Mouse (Mus musculus) intestine, embryonic 16.5 days (tissue): ENCODE data around the gene Bloc1s6. TPM values are rescaled to one million over a fixed set of nuclear protein-coding genes. Genes with fewer than 3 reads are reported as not detected.

Experiments used
- ATAC-seq: fragments of 200-750 bp; cut with Nextera tagmentation; 2 replicates; pipeline ENCODE4 v1.8.0; 2017; ENCODE audit warnings: moderate TSS enrichment, moderate library complexity
- H3K27ac ChIP-seq: fragments of 300-500 bp; sonication (generic); 2 replicates; pipeline ENCODE4 v1.5.1; 2014; ENCODE audit warnings: mild to moderate bottlenecking, low read length
- H3K27me3 ChIP-seq: fragments of 300-500 bp; sonication (generic); replicated peaks from 2 replicates; pipeline ENCODE4 v1.6.1; 2014; ENCODE audit warnings: low read length, control low read depth, mixed read lengths; ENCODE audit not compliant: control insufficient read depth, insufficient read depth
- H3K36me3 ChIP-seq: fragments of 300-500 bp; sonication (generic); 2 replicates; pipeline ENCODE4 v1.6.1; 2014; ENCODE audit warnings: low read length, control low read depth; ENCODE audit not compliant: control insufficient read depth, insufficient read depth
- H3K4me1 ChIP-seq: fragments of 300-500 bp; sonication (generic); 2 replicates; pipeline ENCODE4 v1.6.1; 2014; ENCODE audit warnings: low read length, control low read depth, mixed read lengths; ENCODE audit not compliant: control insufficient read depth, insufficient read depth
- H3K4me2 ChIP-seq: fragments of 300-500 bp; sonication (generic); 2 replicates; pipeline ENCODE4 v1.6.1; 2014; ENCODE audit warnings: low read depth, low read length, control low read depth
- H3K4me3 ChIP-seq: fragments of 300-500 bp; sonication (generic); 2 replicates; pipeline ENCODE4 v1.5.1; 2014; ENCODE audit warnings: mild to moderate bottlenecking, low read length
- H3K9ac ChIP-seq: fragments of 300-500 bp; sonication (generic); 2 replicates; pipeline ENCODE4 v1.6.1; 2014; ENCODE audit warnings: low read depth, low read length
- H3K9me3 ChIP-seq: fragments of 300-500 bp; sonication (generic); 2 replicates; pipeline ENCODE4 v1.6.1; 2016; ENCODE audit warnings: low read length, control low read depth; ENCODE audit not compliant: control insufficient read depth
- WGBS: fragments of 180-500 bp; shearing (Covaris S2); extraction: QIAGEN DNeasy Blood & Tissue Kit; methylation state at CpG from one replicate; pipeline ENCODE4 v1.1.7; 2014; 5-methylcytosine and 5-hydroxymethylcytosine counted together
- polyA plus RNA-seq: library from polyadenylated mRNA; unstranded; fragments of >200 nt; fragmentation: Nextera tagmentation; extraction: Ambion mirVana; gene quantifications from 2 replicates; pipeline ENCODE4 v1.2.1, GENCODE M21; 2015

Bloc1s6 gene
- polyA plus RNA-seq, result 51.9 and 54.4 TPM in 2 replicates

- Histone ChIP-seq H3K4me2 (peak within 1 kb of the TSS; percentile 78), H3K9me3 (no peaks in the 10 kb centered on the region), H3K36me3 (no peaks in the 10 kb centered on the region), H3K27ac (peak within 1 kb of the TSS; percentile 94), H3K27me3 (no peaks in the 10 kb centered on the region), H3K4me1 (peaks cover 12% of the 10 kb centered on the region), H3K4me3 (peak within 1 kb of the TSS; percentile 89), H3K9ac (peak within 1 kb of the TSS; percentile 97)
- ATAC-seq, result peak; percentile 98
- WGBS, result 1% methylated on average over 51 of the region's 59 CpGs
Measured at GRCm38 (mm10) chr2:122737894-122738830, at the start of gene Bloc1s6. Gene Bloc1s6 (plus strand): TSS chr2:122738503.

- no peak for ATAC-seq
- no peaks in the 10 kb centered on the region for H3K36me3 ChIP-seq
- H3K9me3 ChIP-seq, result no peaks in the 10 kb centered on the region
- H3K4me3 ChIP-seq, result no peak overlapping the region
- peaks cover 6% of the 10 kb centered on the region for H3K4me1 ChIP-seq
- H3K27me3 ChIP-seq, result no peaks in the 10 kb centered on the region
- H3K4me2 ChIP-seq, result no peak overlapping the region
- H3K9ac ChIP-seq, result no peak overlapping the region
- H3K27ac ChIP-seq, result no peak overlapping the region
- WGBS, result 66% methylated on average over 2 of the region's 2 CpGs
Measured at GRCm38 (mm10) chr2:122697526-122697925, 40.8 kb upstream of the Bloc1s6 start.

DNA sequence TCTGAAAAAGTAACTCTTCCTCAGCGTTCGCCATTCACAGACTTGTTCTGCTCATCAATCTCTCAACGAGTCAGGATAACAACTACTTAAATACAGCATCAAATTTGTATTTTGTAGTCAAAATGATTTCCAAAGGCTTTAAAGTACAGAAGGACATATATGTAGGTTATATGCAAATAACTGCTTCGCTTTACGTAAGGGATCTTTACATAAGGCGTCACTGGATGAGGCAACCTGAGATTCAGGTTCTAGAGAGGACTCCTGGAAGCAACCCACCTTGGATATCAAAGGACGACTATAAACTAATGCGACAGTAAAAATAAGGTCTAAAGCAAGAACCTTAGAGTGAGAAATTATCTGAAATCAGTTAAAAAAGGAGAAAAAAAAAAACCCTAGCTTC is 37.3 kb upstream of the Bloc1s6 start:
- peak overlapping the region; percentile 73 for H3K4me2 ChIP-seq
- no peak for ATAC-seq
- peaks cover 6% of the 10 kb centered on the region for H3K4me1 ChIP-seq
- no peak overlapping the region for H3K27ac ChIP-seq
- no peaks in the 10 kb centered on the region for H3K36me3 ChIP-seq
- H3K9ac ChIP-seq, result peak overlapping the region; percentile 45; the same call in 1 of the 2 replicates
- H3K4me3 ChIP-seq, result peak overlapping the region; percentile 79
- 65% methylated on average over 8 of the region's 8 CpGs for WGBS
- H3K9me3 ChIP-seq, result no peaks in the 10 kb centered on the region
- no peaks in the 10 kb centered on the region for H3K27me3 ChIP-seq

DNA sequence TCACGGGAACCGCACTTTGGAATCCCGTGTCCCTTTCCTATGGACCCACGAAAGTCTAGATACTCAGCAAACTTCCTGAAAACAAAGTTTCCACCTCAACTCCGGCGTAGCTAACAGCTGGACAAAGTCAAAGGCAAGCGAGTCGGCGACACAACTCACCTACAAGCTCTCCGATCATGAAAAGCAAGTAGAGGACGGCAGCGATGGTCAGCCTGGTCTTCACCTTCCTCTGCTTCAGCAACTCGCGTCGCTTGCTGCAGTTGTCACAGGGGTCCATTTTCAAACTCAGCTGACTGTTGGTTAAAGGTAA is 36.5 kb upstream of the Bloc1s6 start:
- Histone ChIP-seq H3K9me3 (no peaks in the 10 kb centered on the region), H3K4me3 (peak overlapping the region; percentile 79), H3K27me3 (no peaks in the 10 kb centered on the region), H3K36me3 (no peaks in the 10 kb centered on the region), H3K9ac (peak overlapping the region; percentile 87), H3K27ac (peak overlapping the region; percentile 68), H3K4me2 (peak overlapping the region; percentile 73), H3K4me1 (peaks cover 6% of the 10 kb centered on the region)
- WGBS, result under 1% methylated on average over 15 of the region's 15 CpGs
- ATAC-seq, result peak; percentile 1; the same call in 1 of the 2 replicates

DNA sequence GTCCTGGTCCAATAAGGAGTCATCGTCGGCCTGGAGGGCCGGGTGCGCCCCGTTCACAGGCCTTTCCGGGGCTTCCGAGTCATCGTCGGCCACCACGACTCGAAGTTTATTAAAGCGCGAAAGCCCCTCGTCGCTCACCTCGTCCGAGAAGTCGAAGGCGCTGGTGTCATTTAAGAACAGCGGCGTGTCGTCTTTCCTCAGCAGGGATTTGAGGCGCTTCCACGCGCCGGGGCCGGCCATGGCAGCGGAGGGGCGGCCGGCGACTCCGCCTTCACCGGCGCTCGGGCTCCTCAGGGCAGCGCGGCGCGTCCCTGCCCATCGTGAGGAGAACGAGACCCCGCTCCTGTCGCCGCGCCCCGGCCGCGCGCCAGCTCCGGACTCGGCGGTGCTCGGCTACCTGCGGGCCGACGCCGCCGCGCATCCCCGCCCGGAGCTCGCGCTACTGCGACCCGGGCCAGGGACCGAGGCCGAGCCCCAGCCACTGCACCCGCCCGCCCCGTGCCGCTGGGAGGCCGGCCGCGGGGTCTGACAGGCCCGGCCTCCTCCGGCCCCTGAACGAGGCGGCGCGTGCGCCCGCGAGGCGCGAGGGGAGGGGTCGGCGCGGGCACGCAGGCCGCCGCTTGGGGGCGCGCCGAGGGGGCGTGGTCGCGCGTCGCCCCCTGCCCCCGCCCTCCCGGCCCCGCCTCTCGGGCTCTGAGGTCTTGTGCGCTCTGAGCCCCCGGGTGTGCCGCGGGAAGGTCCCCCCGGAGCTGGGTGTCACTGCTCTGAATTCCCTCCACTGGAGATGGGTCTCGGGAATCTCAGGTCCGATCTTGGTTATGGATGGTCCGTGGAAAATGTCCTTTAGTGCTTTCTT is 35.9 kb upstream of the Bloc1s6 start, which contains the start of gene Slc30a4:
Gene Slc30a4, minus strand, starts transcription at position 483 of the 856 bp plus-strand sequence.
- H3K4me3 ChIP-seq, result peak within 1 kb of the TSS; percentile 79
- peak within 1 kb of the TSS; percentile 73 for H3K4me2 ChIP-seq
- no peaks in the 10 kb centered on the region for H3K9me3 ChIP-seq
- under 1% methylated on average over 93 of the region's 111 CpGs for WGBS
- H3K9ac ChIP-seq, result peak within 1 kb of the TSS; percentile 87
- H3K4me1 ChIP-seq, result peaks cover 6% of the 10 kb centered on the region
- H3K36me3 ChIP-seq, result no peaks in the 10 kb centered on the region
- ATAC-seq, result peak; percentile 97
- no peaks in the 10 kb centered on the region for H3K27me3 ChIP-seq
- peak within 1 kb of the TSS; percentile 68 for H3K27ac ChIP-seq

- WGBS, result 47% methylated on average over 2 of the region's 2 CpGs
- ATAC-seq, result no peak
- Histone ChIP-seq H3K27ac (no peak overlapping the region), H3K4me2 (no peak overlapping the region), H3K9ac (no peak overlapping the region), H3K27me3 (no peaks in the 10 kb centered on the region), H3K36me3 (no peaks in the 10 kb centered on the region), H3K4me3 (no peak overlapping the region), H3K4me1 (peaks cover 16% of the 10 kb centered on the region), H3K9me3 (no peaks in the 10 kb centered on the region)
Measured at GRCm38 (mm10) chr2:122704572-122704971, 33.7 kb upstream of the Bloc1s6 start.

DNA sequence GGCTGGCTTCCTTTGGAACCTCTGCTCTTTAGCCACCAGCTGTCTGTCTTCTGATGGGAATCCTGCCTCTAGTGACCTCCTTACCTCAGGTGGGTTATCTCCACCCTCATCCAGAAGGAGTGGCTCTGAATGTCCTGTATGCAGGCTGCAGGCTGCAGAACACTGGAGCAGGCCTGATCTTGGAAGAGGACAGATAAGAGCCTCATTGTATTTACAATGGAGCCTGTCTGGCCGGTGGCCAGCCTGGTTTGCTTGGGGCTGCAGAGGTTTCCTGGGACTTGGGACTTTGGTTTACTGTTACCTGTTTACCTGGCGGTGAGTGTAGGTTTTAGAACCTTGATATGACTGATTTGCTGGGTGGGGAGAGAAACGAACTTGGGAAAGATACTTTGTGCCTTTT is 30.2 kb upstream of the Bloc1s6 start:
- no peak overlapping the region for H3K9ac ChIP-seq
- no peaks in the 10 kb centered on the region for H3K9me3 ChIP-seq
- no peaks in the 10 kb centered on the region for H3K36me3 ChIP-seq
- H3K4me3 ChIP-seq, result no peak overlapping the region
- no peaks in the 10 kb centered on the region for H3K27me3 ChIP-seq
- ATAC-seq, result peak; percentile 98
- WGBS, result 40% methylated on average over 3 of the region's 3 CpGs
- H3K4me2 ChIP-seq, result peak overlapping the region; percentile 20; the same call in 1 of the 2 replicates
- peaks cover 10% of the 10 kb centered on the region for H3K4me1 ChIP-seq
- peak overlapping the region; percentile 92 for H3K27ac ChIP-seq

DNA sequence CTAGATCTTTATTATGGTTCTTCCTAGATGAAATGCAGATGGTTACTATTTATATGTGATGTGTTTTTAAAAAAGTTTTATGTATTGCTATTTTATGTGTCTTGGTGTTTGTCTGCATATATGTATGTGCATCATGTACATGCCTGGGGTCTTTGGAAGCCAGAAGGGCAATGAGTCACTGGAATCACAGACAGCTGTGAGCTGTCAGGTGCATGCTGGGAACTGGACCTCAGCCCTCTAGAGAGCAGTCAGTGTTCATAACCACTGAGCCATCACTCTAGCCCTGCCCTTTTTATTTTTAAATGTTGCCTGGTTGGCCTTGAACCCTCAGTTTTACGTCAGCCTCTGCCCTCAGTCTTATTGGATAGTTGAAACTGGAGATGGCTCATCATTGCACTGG is 29.1 kb upstream of the Bloc1s6 start:
- Histone ChIP-seq H3K9me3 (no peaks in the 10 kb centered on the region), H3K4me3 (no peak overlapping the region), H3K27ac (no peak overlapping the region; the same call in 1 of the 2 replicates), H3K4me2 (no peak overlapping the region), H3K4me1 (peaks cover 10% of the 10 kb centered on the region), H3K9ac (no peak overlapping the region), H3K36me3 (no peaks in the 10 kb centered on the region), H3K27me3 (no peaks in the 10 kb centered on the region)
- WGBS, result 81% methylated on average over 1 of the region's 1 CpGs
- no peak for ATAC-seq

GRCm38 (mm10) chr2:122711911-122712310 is 26.4 kb upstream of the Bloc1s6 start:
- no peak for ATAC-seq
- Histone ChIP-seq H3K9ac (no peak overlapping the region), H3K4me1 (peaks cover 10% of the 10 kb centered on the region), H3K9me3 (no peaks in the 10 kb centered on the region), H3K4me2 (no peak overlapping the region), H3K27ac (no peak overlapping the region), H3K36me3 (no peaks in the 10 kb centered on the region), H3K27me3 (no peaks in the 10 kb centered on the region), H3K4me3 (no peak overlapping the region)
- 81% methylated on average over 3 of the region's 3 CpGs for WGBS
